Mouse (Mus musculus): ENCODE data around the gene Xrra1. TPM values are rescaled to one million over a fixed set of nuclear protein-coding genes. Genes with fewer than 3 reads are reported as not detected.
"Not testable (repeated sequence)": the region's sequence is repeated elsewhere in the genome, so short reads cannot be mapped to it uniquely, and the experiment has no call there.

Xrra1 gene
- 0.20 and 0.28 TPM in 2 replicates for polyA plus RNA-seq (2012; rRNA removed)
- 0.23 and 0.25 TPM in 2 replicates for polyA plus RNA-seq (2014; fragmentation: Nextera tagmentation; extraction: Ambion mirVana)

- H3K9me3 ChIP-seq (ENCODE audit: control insufficient read depth, low read length): no peaks in the 10 kb centered on the region
- peaks cover 13% of the 10 kb centered on the region for H3K4me1 ChIP-seq (ENCODE audit: control insufficient read depth, insufficient read depth, low read length)
- DNase-seq (ENCODE audit: low spot score) (peak; percentile 99), ATAC-seq (ENCODE audit: low FRiP score, low read depth) (peak; percentile 99)
- TF ChIP-seq POLR2A (IDR thresholded peaks at IDR 0.05; ENCODE audit: borderline replicate concordance, extremely low read depth, insufficient read depth, insufficient read length): peak; percentile 87; the same call in 1 of the 2 replicates
- peak within 1 kb of the TSS; percentile 61 for H3K4me3 ChIP-seq (replicated peaks; ENCODE audit: low read length)
- H3K4me2 ChIP-seq (replicated peaks; ENCODE audit: low read depth, low read length, severe bottlenecking): peak within 1 kb of the TSS; percentile 90
- H3K27ac ChIP-seq (replicated peaks; ENCODE audit: low read depth, low read length): peak within 1 kb of the TSS; percentile 59
- H3K9ac ChIP-seq (ENCODE audit: low read depth, low read length, severe bottlenecking): peak within 1 kb of the TSS; percentile 70
- peaks cover 18% of the 10 kb centered on the region for H3K36me3 ChIP-seq (ENCODE audit: control insufficient read depth, insufficient read depth, low read length)
- under 1% methylated on average over 42 of the region's 42 CpGs for WGBS
- H3K27me3 ChIP-seq (ENCODE audit: control insufficient read depth, insufficient read depth, low read length): no peaks in the 10 kb centered on the region
Observed at GRCm38 (mm10) chr7:99858813-99859585, at the start of gene Xrra1. Xrra1 (plus strand) TSS chr7:99859116.

DNA sequence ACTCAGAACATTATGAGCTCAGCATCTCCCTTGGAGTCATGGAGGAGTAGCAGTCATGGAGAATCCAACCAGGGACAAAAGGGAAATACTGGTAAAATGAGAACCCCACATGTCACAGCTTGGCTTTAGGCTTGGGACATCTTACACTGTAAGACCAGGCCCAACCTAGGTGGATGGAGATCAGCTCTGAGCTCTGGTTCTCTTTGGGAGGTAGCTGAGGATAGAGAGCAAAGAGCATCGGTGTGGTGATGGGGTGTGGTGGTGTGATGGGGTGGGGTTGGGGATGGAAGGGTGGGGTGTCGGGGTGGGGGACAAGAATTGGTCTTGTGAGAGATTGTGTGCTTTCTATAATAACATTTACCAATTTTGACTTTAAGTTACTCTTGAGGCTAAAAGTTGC lies 48.1 kb upstream of the Xrra1 start:
- DNase-seq (ENCODE audit: low spot score) (no peak), ATAC-seq (ENCODE audit: low FRiP score, low read depth) (no peak)
- no peak overlapping the region for H3K4me3 ChIP-seq (replicated peaks; ENCODE audit: low read length)
- TF ChIP-seq POLR2A (IDR thresholded peaks at IDR 0.05; ENCODE audit: borderline replicate concordance, extremely low read depth, insufficient read depth, insufficient read length): no peak
- no peak overlapping the region for H3K4me2 ChIP-seq (replicated peaks; ENCODE audit: low read depth, low read length, severe bottlenecking)
- 0 out of 2 replicates have a peak, but pooled peaks cover 6% of the 10 kb centered on the region for H3K36me3 ChIP-seq (ENCODE audit: control insufficient read depth, insufficient read depth, low read length)
- H3K27me3 ChIP-seq (ENCODE audit: control insufficient read depth, insufficient read depth, low read length): no peaks in the 10 kb centered on the region
- H3K27ac ChIP-seq (replicated peaks; ENCODE audit: low read depth, low read length): no peak overlapping the region
- no peak overlapping the region for H3K9ac ChIP-seq (ENCODE audit: low read depth, low read length, severe bottlenecking)
- 88% methylated on average over 2 of the region's 2 CpGs for WGBS
- H3K4me1 ChIP-seq (ENCODE audit: control insufficient read depth, insufficient read depth, low read length): no peaks in the 10 kb centered on the region
- H3K9me3 ChIP-seq (ENCODE audit: control insufficient read depth, low read length): no peaks in the 10 kb centered on the region

- Histone ChIP-seq H3K4me2 (replicated peaks; ENCODE audit: low read depth, low read length, severe bottlenecking) (no peak overlapping the region), H3K9me3 (ENCODE audit: control insufficient read depth, low read length) (no peaks in the 10 kb centered on the region), H3K4me3 (replicated peaks; ENCODE audit: low read length) (no peak overlapping the region), H3K27ac (replicated peaks; ENCODE audit: low read depth, low read length) (no peak overlapping the region), H3K4me1 (ENCODE audit: control insufficient read depth, insufficient read depth, low read length) (no peaks in the 10 kb centered on the region), H3K9ac (ENCODE audit: low read depth, low read length, severe bottlenecking) (no peak overlapping the region), H3K36me3 (ENCODE audit: control insufficient read depth, insufficient read depth, low read length) (0 out of 2 replicates have a peak, but pooled peaks cover 6% of the 10 kb centered on the region), H3K27me3 (ENCODE audit: control insufficient read depth, insufficient read depth, low read length) (no peaks in the 10 kb centered on the region)
- TF ChIP-seq POLR2A (IDR thresholded peaks at IDR 0.05; ENCODE audit: borderline replicate concordance, extremely low read depth, insufficient read depth, insufficient read length): no peak
- WGBS: 76% methylated on average over 4 of the region's 4 CpGs
- ATAC-seq (ENCODE audit: low FRiP score, low read depth) (no peak), DNase-seq (ENCODE audit: low spot score) (no peak)
Observed at GRCm38 (mm10) chr7:99811661-99812060, 47.3 kb upstream of the Xrra1 start.

DNA sequence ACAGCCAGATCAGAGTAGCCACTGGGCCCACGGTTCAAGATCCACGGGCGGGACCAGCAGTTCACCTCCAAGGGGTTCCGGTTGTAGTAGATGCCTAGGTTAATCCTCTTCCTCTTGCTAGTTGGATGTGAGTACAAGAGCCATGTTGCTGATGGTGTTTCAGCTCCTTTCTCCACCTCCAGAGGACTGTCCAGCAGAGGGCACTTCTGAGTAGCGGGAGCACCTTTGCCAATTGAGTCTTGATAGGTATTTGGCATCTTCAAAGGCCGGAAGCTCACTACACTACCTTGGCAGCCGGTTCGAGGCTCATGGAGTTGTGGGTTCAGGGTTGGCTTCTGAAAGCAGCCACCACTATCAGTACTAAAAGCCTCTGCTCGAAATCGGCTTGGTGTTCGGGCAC lies 45.5 kb upstream of the Xrra1 start:
- H3K27ac ChIP-seq (replicated peaks; ENCODE audit: low read depth, low read length): no peak overlapping the region
- no peaks in the 10 kb centered on the region for H3K9me3 ChIP-seq (ENCODE audit: control insufficient read depth, low read length)
- no peak overlapping the region for H3K9ac ChIP-seq (ENCODE audit: low read depth, low read length, severe bottlenecking)
- H3K4me3 ChIP-seq (replicated peaks; ENCODE audit: low read length): no peak overlapping the region
- no peak for ATAC-seq (ENCODE audit: low FRiP score, low read depth)
- 90% methylated on average over 11 of the region's 11 CpGs for WGBS
- no peaks in the 10 kb centered on the region for H3K27me3 ChIP-seq (ENCODE audit: control insufficient read depth, insufficient read depth, low read length)
- TF ChIP-seq POLR2A (IDR thresholded peaks at IDR 0.05; ENCODE audit: borderline replicate concordance, extremely low read depth, insufficient read depth, insufficient read length): no peak
- H3K4me2 ChIP-seq (replicated peaks; ENCODE audit: low read depth, low read length, severe bottlenecking): no peak overlapping the region
- H3K36me3 ChIP-seq (ENCODE audit: control insufficient read depth, insufficient read depth, low read length): 0 out of 2 replicates have a peak, but pooled peaks cover 6% of the 10 kb centered on the region
- no peak for DNase-seq (ENCODE audit: low spot score)
- H3K4me1 ChIP-seq (ENCODE audit: control insufficient read depth, insufficient read depth, low read length): no peaks in the 10 kb centered on the region

- H3K9me3 ChIP-seq (ENCODE audit: control insufficient read depth, low read length); H3K4me1 ChIP-seq (ENCODE audit: control insufficient read depth, insufficient read depth, low read length); H3K27ac ChIP-seq (replicated peaks; ENCODE audit: low read depth, low read length); H3K36me3 ChIP-seq (ENCODE audit: control insufficient read depth, insufficient read depth, low read length); H3K27me3 ChIP-seq (ENCODE audit: control insufficient read depth, insufficient read depth, low read length); H3K4me3 ChIP-seq (replicated peaks; ENCODE audit: low read length); H3K4me2 ChIP-seq (replicated peaks; ENCODE audit: low read depth, low read length, severe bottlenecking); ATAC-seq (ENCODE audit: low FRiP score, low read depth); H3K9ac ChIP-seq (ENCODE audit: low read depth, low read length, severe bottlenecking); DNase-seq (ENCODE audit: low spot score): not testable (repeated sequence)
- WGBS: 25% methylated on average over 9 of the region's 9 CpGs
Observed at GRCm38 (mm10) chr7:99818181-99818725, 40.7 kb upstream of the Xrra1 start.
